Mouse (Mus musculus) R1 (cell line): Measurements from ENCODE around the gene Slc44a1.

ENCODE experiments used
- DNase-seq: peaks from one replicate; pipeline ENCODE4 v3.0.0-alpha.2; 2018; ENCODE audit warnings: low read depth, low spot score

The Slc44a1 gene

DNA sequence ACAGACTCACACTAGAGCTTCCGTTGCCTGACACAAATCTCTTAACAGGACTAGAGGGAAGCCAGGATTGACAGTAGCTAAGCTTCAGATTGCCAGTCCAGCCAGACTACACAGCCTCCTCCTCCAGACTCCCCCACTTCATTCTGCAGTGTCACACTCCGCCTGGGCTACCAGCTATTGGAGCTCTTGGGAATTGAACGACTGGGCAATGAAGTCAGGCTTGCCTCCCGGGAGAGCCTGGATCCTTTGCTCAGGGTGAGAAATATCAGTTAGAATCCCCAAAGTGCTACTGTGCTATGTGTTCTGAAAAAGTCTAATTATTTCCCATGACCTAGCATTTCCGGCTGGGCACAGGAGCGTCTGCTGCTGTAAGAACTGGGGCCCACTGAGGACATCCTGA, 9.7 kb upstream of the Slc44a1 start:
- DNase-seq = no peak

DNA sequence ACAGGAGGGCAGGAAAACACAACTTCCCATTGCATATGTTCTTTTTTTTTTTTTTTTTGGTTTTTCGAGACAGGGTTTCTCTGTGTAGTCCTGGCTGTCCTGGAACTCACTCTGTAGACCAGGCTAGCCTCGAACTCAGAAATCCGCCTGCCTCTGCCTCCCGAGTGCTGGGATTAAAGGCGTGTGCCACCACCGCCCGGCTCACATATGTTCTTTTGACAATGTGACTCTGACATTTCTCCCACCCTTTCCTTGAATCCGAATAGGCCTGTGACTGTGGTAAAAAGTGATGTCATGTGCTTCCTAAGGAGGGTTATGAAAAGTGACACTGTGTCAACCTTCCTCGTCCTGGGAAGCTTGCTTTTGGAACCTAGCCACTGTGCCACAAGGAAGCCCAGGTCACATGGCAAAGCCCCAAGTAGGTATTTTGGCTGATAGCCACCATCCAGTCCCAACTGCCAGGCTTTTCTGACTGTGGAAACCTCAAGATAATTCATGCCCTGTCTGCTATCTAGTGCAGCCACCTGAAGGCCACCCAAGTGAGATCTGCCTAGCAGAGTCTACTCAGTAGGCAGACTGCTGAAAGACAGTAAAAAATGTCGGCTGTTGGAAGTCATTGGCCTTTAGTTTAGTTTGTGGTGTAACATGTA, 8.5 kb upstream of the Slc44a1 start:
- peak; percentile 8 for DNase-seq

DNA sequence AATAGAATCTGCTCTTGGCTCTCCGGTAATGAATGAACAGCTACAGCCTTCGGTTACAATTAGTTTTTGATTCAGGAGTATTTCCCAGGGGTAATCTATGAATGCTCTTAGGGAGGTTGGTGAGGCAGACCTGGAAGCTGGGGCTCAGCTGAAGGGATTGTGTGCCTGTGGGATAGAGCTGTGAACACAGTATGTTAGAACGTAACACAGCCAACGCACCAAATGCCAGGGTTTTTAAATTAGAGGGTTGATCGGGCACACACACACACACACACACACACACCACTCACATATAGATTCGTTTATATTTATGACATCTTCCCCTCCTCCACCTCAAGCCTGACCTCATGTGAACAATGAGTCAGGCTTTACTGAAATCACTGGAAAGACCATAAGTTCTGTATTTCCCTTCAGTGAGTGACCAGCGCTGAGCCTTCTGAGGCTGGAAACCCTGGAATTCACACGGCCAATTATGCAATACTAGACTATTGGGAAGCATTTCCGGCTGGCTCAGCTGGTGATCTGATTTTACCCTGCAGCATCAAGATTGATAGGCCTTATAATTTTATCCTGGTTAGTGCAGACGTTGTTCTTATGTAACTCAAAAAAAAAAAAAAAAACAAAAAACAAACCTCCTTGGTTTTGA, 3.0 kb upstream of the Slc44a1 start:
- DNase-seq = no peak

DNA sequence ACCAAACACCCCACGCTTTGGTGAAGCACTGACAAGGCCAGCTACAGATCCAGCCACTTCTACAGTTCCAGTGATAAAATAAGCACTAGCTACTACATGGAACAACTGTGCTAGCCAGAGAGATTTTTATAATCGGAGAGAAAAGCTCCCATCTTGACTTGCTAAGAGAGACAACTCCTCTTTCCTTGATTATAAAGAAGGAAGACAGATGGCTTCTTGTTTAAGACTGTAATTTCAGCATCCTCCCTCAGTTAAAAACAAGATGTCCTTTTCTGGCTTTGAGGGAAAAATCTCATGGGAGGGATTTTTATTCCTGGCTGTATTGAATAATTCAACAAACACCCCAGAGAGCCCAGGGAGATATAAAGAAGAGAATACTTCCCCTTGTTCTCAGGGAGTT, 1.8 kb upstream of the Slc44a1 start:
- no peak for DNase-seq

DNA sequence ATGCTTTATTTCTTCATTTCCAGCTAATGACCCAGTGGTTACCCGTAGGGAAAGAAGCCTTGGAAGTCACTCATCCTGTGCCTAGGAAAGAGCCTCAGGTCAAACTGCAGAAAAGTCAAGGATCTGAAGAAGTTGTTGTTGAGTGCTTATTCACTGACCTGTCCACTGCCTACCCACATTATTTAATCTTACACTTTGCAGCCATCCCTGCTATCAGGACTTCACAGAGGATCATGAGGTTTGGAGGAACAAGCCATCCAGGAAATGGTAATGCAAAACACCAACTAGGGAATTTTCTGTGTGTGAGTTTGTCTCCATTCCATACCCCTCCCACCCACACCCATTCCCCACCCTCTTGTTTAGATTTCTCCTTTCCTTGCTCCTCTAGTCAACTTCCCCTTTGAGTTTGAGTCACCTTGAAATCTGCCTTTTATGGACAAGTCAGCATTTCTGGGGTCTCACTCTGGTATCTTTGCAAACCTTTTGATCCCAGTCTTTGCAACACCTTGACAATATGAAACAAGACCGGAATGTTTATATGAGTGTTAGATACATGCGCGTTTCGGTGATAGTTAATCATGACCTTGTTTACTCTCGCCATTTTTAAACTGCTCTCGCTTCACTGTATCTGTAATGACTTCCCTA, 1.3 kb upstream of the Slc44a1 start:
- peak; percentile 86 for DNase-seq

DNA sequence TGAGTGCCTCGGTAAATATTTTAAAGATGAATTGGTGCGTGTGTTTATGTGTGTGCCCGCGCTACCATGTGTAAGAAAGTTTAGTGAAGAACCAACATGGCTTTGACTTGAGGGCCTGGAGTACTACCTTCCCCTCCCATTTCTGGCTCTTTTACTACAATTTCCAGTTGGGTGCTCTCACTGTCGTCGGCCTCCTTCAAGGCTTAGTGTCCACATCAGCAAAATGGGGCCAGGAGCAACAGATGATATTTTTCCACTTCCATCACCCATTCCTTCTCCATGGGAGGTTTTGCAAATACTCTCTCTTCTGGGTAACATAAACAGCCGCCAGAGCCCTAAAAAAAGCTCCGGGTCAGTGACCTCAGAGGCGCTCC, 590 bp upstream of the Slc44a1 start:
- DNase-seq = no peak

DNA sequence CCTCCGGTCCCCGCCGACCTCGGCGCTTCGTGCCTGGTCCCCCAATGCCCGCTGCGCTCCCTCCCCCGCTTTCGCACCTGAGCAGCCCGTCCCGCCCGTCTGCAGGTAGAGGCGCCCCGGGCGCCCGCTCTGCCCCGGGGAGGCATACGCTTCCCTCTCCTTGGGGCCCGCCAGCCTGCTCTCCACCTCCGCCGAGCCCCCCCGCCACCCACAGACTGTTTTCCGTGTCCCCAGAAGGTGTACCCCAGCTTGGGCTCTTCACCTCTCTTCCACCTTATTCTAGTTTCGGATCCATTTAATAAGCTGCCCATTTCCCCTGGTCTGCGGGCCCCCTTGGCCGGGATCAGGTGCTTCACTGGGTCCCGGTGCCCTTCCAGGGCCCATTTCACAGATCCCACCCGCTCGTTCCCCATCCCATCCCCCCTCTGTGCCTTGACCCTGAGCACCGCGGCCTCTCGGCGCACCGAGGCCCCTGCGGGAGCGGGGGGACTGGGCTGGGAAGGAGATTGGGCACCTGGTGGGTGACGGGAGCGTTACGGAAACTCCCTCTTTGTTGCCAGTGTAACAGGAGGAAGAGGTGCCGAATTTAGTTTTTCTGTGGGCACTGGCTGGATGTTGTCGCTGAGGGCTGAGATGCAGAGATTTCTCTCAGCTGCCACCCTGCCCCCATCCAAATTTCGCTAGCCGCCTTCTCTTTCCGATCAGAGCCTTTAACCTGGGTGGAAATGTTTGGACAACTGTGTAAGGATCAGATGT, 781 bp downstream of the Slc44a1 start:
- DNase-seq = peak; percentile 60

DNA sequence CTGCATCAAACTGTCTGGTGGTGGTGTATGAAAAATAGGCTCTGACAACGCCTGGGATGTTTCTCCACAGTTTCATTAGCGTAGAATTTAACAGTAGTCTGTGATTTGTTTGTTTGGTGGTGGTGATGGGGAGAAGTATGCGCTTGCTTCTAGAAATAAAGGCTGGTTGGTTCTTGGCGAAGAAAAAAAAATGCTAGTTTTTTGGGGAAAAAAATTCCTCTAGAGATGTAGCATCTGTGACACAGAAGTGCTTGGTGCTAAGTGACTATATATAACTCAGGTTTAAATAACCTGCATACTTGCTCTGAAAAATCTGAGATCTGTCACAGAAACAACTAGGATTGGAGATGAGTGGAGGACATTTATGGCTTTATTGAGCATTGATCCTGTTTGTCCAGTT, 1.5 kb downstream of the Slc44a1 start:
- no peak for DNase-seq

DNA sequence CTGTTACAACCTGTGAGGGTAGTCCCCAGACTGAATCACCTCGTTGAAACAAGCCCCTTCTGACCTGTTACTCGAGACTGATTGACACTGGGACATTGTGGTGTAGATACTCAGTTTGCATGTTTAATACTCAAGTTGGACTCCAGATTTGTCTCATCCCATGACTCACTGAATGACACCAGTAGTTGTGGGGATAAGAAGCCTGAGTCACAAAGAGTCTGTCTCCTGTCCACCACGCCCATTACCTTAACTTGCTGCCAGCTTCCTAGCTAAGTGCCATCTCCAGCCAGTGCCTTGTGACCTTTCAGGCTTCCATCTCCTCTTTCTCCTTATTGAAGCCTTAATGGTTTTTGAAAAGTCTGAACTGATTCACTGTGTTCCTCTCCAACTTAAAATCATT, 6.0 kb downstream of the Slc44a1 start:
- DNase-seq = no peak

DNA sequence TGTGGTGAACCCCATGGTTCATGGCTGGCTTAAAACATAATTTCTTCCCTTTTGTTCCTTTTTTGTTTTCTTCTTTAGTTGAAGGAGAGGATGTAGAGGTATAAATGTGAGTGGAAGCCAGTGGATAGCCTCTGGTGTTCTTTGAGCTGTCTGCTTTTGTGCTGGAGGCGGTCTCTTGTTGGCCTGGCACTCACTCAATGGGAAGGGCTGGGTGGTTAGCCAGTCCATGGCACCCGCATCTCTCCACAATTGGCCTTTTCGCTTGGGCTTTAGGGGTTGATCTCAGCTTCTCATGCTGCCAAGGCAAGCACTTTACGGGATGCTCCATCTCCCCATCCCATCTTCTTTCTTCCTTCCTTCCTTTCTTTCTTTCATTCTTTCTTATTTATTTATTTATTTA, 7.6 kb downstream of the Slc44a1 start:
- DNase-seq = no peak

DNA sequence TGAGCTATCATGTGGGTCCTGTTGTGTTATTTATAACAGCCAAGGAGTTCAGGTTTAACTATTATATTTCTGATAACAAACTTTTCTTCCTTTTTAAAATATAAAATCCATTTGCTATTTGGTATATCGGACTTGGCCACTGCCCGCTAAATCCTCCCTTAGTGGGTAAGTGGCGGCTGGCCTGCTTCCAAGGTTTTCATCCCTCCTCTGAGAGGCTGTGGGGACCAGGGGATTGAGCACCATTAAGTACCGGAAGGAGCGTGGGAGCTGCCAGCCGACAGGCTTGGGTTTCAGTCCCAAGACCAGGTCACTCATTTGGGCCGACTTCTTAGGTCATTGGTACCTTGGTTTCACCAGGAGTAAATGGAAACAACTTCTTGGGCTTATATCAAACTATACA, 10.5 kb downstream of the Slc44a1 start:
- no peak for DNase-seq

DNA sequence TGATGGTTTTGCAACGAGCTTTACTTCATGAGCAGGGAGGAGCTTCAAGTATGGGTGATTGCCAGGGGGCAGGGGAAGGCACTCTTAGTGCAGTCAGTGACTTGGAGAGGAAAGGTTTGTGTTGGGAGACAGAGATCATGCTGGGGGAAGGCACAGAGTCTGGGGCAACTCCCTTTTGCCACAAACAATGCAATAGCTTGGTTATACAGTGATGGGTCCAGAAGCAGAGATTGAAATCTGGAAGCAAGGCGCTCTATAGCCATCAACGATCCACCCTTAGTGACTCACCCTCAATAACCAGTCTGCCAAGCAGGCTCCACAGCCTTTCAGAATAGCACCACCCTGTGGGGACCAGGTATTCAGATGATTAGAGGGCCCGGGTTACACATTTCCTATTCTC, 11.7 kb downstream of the Slc44a1 start:
- DNase-seq = peak; percentile 47

DNA sequence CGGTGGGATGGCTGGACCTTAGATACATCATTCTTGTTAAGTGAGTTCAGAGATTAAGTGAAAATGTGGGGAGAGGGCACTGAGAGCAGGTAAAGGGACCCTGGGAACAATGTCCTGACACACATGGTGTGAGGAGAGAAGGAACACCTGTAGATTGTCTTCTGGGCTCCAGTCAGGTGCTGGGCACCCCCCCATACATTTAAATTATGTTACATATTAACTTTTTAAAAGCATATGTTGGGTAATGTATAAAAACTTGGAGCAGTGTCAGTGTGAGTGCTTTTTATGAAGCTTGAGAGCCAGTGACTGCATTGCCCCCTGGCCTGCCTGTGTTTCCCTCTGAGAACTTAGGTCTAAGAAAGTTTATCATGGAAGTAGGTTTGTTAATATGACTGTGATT, 12.2 kb downstream of the Slc44a1 start:
- no peak for DNase-seq

DNA sequence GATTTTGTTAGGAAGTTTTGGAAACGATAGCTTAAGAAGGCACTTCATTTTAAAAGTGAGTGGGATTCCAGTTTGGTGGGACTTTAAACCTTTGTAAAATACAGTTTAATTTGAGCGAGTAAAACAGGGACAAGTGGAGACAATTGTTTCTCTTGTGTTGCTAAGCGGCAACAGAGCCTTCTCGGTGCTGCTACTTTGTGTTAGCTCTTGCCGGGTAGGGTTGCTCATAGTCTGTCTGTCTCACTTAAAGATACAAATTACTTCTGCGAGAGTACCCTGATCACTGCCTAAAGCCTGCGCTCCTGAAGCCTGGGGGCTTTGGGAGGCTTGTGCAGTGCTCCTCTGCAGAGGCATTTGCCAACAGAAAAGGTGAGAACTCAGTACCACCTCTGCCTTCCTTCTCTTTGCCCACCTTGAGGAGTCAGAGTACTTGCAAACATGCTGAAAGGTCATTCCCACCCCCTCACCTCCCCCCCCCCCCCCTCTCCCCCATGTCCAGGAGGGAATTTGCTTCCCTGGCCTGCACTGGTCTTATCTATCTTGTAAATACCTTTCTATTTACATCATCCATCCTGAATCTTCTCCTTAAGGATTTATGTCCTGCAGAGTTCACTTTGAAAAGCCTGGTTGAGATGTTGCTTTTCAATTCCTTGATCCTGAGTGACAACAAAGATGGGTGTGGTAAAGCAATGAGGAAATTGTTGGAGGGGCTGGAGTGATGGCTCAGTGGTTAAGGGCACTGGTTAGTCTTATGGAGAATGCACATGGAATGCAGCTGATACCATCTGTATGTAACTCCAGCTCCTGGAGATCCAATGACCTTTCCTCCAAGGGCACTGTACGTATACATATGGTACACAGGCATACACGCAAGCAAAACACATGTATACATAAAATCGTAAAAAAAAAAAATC, 13.0 kb downstream of the Slc44a1 start:
- peak; percentile 96 for DNase-seq

DNA sequence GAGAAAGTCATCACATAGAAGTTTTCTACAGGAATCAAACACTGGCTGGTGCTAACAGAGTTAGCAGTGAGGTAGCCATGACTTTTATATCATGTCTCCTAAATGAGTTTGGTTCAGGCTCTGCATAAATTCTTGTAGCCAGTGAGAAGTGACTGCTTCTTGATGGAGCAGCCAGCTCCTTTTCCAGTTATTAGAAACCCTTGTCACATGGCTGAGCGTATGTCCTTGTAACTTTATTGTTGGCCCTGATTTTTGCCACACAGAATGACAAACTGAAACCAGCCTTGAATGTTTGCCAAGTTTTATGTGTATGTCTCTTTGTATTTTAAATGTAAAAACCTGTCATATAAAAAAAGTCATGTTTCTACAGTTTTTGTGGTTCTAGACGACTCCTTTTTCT, 15.7 kb downstream of the Slc44a1 start:
- no peak for DNase-seq

DNA sequence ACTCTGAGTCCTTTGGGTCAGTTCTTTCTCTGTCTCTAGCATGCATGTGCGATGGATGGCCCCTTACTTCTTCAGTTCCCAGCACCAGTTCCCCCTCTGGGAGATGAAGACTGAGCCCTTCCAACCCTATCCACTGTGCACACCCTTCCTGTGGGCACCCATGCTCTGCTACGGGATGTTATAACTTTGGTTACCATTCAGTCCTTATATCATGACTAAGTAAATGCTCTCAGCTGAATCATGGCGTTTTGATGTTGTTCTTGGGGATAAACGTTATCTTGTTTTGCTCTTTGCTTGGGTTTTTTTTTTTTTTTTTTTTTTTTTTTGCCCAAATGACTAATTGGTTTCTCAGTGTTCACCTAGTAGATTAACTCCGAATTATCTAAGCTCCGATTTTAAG, 16.4 kb downstream of the Slc44a1 start:
- DNase-seq = no peak

DNA sequence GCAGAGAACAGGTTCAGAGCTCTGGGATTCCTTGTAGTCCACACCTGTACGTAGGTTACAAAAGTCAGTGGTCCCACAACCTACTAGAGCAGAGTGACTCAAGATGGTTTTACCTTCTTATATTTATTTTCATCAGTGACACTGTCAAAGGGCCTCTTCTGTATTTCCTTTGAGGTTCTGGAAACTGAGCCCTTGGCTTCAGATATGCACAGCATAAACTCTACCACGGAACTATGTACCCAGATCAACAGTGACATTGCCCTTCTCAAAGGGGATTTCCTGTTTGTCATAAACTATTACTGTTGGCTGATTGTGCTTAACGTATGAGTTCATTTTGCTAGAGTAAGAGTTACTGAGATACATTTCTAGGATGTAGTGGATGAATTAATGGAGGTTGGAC, 18.3 kb downstream of the Slc44a1 start:
- no peak for DNase-seq

DNA sequence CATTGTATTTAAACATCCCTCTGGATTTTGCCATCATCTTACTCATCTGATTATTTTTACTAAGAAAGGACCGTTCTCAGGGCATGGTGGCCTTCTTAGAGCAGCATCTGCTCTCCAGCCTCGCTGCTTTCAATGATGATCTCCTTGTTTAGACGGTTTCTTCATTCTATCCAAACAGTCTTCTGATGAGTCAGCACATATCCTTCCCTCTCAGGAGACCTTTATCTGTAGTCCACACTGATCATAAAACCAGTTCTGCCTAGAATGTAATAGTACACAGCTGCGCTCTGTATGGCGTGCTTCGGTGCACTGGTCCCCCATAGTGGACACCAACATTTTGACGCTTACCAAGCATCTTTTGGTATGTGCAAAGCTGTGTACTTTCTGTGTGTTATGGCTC, 19.5 kb downstream of the Slc44a1 start:
- no peak for DNase-seq

DNA sequence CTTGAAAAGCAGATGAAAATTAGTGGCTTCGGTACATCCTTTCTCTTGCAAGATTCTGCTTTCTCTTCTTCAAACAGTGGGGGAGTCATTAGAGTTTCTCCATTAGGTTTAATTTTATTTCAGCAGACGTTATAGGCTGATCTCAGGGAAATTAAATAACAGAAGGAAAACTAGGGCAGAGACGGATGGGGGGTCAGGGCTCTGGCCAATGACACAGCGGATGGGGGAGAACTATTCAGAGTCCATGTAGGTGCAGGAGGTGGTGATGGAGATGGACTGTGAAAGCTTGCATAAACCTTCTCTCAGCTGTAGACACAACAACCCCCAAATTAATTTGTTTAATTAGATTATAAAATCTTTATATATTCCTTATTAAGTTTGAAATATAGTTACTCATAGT, 20.8 kb downstream of the Slc44a1 start:
- no peak for DNase-seq

DNA sequence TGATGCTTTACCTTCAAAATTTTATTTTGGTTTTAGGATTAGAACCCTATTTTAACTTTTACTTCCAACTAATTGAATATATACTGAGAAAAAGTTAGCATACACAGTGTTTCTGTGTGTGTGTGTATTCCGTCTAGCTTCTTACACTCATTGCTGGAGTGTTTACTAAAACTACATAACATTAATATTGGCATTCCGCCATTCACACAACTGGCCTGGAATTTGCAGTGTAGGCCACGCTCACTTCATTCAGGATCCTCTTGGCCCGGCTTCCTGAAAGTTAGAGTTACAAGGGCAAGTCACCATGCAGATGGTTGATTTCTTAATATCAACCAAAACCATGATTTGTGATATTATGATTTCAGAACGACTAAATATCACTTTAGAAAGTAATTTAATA, 21.9 kb downstream of the Slc44a1 start:
- no peak for DNase-seq

DNA sequence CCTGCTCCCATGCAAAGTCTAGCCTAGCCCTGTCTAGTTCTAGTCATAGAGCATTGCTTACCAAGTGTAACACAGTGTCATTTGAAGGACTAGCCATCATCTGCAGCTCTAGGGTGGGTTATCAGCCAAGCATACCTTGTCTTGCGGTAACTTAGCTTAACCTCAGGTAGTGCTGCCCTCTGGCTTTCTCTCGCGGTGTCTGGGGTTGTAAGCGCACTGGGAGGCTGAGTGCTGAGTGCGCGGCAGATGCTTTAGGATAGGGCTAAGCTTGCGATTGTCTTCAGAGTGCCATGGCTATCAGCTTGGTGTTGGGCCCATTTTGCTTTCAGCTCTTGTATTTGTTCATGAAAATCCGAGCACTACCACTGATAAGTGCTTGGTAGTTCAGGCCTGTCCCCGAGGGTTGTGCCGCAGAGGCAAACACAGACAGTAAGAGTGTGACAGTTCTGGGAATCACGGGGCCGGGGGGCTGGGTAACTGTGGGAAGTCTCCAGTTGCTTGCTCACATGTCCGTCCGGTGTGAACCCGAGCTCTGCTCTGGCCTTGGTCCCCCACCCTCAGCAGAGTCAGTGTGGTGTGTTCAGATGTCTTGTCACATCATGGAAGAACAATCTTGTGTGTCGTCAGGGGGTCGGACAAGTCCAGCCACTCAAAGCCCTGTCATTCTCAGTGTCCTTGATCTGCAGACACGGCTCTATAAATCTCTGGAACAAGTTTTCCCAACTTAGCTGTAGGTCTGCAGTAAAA, 22.5 kb downstream of the Slc44a1 start:
- DNase-seq = peak; percentile 74
